Mouse (Mus musculus) spleen, embryonic (tissue): Measurements from ENCODE around the gene Pla2g16.

Source experiments
- CTCF ChIA-PET: fragments of 350-600 bp; sonication (Branson Sonifier 250); formaldehyde crosslinking; loops from one replicate; lab custom pipeline; 2022; lab: Charles Lee

Gene Pla2g16

DNA sequence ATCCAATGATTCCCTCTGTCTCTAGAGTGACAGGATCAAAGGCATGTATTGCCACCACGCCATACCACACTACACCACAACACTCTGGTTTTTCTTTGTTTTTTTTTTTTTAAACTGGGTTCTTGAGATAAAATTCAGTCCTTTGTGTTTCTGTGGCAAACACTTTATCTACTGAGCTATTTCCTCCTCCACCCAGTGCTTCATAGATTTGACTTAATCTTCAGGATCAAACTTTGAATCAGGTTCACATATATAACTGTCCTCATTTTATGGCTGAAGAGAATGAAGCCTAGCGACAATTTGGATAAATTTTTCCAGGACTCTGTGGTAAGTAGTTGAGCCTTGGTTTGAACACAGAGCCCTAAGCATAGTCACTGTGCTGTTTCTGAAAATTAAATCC, 6.4 kb downstream of the Pla2g16 start:
- CTCF ChIA-PET, result no interaction called here

DNA sequence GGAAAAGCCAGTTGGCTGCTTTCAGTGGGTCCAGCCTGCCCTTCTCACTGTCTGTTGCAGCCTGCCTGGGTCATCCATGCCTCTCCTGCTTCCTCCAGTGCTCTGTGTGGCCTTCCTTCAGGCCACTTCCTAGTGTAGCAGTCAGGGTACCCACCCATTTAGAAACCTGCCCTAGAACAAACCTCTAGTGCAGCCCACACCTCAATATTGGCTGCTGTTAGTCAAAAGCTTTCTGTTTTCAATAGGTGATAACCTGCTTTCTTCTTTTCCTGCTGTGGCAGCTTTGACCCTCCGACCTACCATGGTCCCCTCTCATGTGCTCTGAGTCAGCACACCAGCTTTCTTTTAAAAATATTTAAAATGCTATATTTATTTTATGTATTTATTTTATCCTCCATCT, 7.2 kb downstream of the Pla2g16 start:
- CTCF ChIA-PET, result no interaction called here

DNA sequence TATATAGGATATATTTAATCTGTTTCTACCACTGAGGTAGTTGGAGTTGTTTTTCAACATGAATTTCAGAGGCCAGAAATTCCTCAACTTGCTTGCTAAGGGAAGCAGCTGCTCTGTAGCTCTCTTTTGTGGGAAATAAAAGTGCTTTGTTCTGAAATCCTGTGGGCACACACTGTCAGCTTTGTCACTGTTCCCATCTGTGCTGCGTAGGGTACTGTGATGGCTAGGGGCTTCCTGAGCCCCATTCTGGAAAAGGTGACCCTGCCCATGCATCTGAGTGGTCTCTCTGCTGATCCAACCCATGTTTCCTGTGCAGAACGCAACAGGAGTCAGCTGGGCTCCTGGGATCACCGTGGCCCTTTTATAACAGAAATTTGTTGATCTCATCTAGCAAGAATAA, 9.6 kb downstream of the Pla2g16 start:
- CTCF ChIA-PET, result interaction anchor here (0.5 kb wide), 1 partner anchor 78 kb away, joined by 3 read pairs; no protein-coding TSS in a partner anchor

DNA sequence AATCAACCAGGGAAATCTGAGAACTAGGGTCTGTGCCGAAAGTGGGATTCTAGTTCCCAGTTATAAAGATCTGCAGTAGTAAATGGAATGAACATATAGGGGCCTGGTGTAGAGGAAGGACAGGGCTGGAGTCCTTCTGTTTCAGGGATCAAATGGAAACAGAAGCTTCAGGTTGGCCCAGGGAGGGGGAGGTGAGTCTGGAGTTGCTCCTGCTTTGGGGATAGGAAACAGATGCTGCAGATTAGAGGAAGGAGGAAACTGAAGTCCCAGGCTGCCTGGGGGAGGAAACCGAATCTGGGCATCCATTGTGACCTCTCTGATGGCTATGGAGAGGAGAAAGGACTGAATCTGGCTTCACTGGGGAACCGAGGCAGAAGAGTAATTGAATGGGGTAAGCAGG, 11.1 kb downstream of the Pla2g16 start:
- CTCF ChIA-PET, result no interaction called here

- CTCF ChIA-PET, result no interaction called here
Observed at GRCm38 (mm10) chr19:7569650-7570049, 12.4 kb downstream of the Pla2g16 start.

- CTCF ChIA-PET, result no interaction called here
Observed at GRCm38 (mm10) chr19:7576180-7576579, 18.9 kb downstream of the Pla2g16 start.

GRCm38 (mm10) chr19:7577710-7578109, 20.5 kb downstream of the Pla2g16 start:
- CTCF ChIA-PET, result no interaction called here

DNA sequence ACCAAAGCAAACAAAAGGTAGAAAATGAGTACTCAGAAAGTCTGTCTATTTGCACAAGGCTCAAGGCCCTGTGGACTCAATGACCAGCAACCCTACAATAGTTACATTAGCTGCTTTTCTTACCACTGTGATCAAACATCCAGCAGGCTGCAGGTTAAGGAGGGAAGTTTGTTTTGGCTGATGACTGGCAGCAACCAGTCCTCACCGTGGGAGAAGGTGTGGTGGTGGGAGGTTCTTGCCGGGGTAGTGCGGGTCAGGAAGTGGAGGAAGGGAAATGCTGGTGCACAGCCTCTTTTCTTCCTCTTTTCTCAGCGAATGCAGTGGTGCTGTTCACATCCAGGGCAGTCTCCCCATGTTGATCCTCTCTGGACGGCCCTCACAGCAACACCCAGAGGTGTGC, 23.8 kb downstream of the Pla2g16 start:
- CTCF ChIA-PET, result interaction anchor here (0.5 kb wide), 1 partner anchor 77 kb away, joined by 5 read pairs; no protein-coding TSS in a partner anchor

- CTCF ChIA-PET, result no interaction called here
Observed at GRCm38 (mm10) chr19:7583101-7583500, 25.8 kb downstream of the Pla2g16 start.

DNA sequence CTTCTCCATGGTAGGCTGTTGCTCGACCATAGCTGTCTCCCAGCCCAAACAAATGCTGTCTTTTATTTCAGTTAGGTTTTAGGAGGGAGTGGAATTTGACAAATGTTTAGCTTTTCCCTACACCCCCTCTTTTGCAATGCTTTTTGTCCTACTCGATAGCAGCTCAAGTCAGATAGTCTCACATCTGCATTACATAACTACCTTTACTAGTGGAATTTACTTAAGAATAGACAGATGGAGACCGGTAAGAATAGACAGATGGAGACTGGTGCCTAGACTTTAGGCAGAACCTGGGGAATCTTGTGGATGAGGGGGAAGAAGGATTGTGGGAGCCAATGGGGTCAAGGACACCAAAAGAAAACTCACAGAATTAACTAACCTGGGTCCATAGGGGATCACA, 26.3 kb downstream of the Pla2g16 start:
- CTCF ChIA-PET, result no interaction called here

GRCm38 (mm10) chr19:7585279-7585678, 28.0 kb downstream of the Pla2g16 start:
- CTCF ChIA-PET, result no interaction called here

DNA sequence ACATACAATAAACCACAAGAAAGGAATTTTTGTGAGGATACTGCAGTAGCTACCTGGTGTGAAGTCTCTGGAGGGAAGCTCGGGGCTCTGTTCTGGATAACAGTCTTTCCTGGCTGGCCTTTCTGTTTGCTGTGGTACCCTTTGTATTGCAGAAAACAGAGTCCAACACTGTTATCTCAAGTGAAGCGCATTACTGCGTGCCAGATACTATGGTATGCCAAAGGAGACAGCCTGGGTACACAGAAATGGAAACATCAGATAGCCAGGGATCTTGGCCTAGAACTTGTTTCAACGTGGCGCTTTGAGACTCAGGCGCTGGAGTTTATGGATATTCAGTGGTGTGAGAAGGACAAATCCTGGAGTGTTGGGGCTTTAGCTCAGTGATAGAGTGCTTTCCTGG, 28.5 kb downstream of the Pla2g16 start:
- CTCF ChIA-PET, result no interaction called here

- CTCF ChIA-PET, result interaction anchor here (0.7 kb wide), 1 partner anchor 34 kb away, joined by 3 read pairs; no protein-coding TSS in a partner anchor
Observed at GRCm38 (mm10) chr19:7590795-7591194, 33.5 kb downstream of the Pla2g16 start.

GRCm38 (mm10) chr19:7592018-7592417, 34.8 kb downstream of the Pla2g16 start:
- CTCF ChIA-PET, result no interaction called here

- CTCF ChIA-PET, result interaction anchor here (0.5 to 0.7 kb wide), 3 partner anchors 11 to 152 kb away, joined by 3 to 5 read pairs (median 4); no protein-coding TSS in a partner anchor
Observed at GRCm38 (mm10) chr19:7595534-7595933, 38.3 kb downstream of the Pla2g16 start.

GRCm38 (mm10) chr19:7598481-7598880, 41.2 kb downstream of the Pla2g16 start:
- CTCF ChIA-PET, result interaction anchor here (0.6 kb wide), 1 partner anchor 75 kb away, joined by 3 read pairs; no protein-coding TSS in a partner anchor

DNA sequence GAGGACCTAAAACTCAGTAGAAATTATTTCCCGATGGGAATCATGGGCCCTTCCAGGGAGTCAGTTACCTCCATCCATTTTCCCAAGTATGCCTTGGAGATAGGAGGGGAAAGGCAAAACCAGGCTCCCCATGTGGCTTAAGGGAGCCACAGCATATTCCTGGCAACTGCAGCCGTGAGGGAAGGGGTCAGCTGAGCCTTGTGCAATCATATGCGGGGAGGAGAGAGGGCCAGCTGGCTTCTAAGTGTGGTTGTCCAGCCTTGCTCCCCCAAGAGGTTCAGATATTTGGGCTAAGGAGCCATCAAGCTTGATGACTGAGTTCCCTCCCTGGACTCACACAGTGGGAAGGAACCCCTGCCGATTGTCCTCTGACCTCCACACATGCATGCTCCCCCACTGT, 44.3 kb downstream of the Pla2g16 start:
- CTCF ChIA-PET, result no interaction called here

DNA sequence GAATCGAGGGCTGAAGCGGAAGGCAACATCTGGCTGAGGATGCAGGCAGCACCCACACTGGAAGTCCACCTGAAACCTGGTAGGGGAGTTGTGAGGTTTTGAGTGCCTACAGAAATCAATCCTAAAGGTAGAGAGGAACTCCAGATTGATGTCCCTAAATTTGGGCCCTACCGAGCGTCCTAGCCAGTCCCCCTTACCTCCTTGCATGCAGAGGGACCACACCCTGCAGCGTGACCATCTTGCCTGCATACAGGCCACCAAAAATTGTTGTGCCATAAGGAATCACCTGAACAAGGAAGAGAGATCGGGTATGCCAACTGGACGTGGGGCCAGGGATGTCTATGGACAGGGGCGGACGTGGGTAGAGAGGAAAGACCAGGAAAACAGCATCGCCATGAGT, 46.8 kb downstream of the Pla2g16 start:
- CTCF ChIA-PET, result no interaction called here

DNA sequence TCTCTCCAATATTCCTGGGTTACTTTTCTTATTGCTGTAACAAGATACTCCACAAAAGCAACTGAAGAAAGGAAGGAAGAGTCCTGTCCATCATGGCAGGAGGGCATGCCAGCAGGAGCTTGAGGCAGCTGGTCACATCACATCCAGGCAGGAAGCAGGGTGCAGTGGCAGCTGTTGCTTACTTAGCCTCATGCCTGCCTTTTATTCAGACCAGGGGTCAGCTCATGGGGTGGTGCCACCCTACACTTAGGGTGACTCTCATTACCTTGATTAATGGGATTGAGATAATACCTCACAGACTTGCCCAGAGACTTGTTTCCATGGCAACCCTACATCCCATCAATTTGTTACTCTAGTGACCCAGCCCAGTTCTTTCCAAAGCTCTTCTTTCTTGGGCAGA, 47.8 kb downstream of the Pla2g16 start:
- CTCF ChIA-PET, result no interaction called here

DNA sequence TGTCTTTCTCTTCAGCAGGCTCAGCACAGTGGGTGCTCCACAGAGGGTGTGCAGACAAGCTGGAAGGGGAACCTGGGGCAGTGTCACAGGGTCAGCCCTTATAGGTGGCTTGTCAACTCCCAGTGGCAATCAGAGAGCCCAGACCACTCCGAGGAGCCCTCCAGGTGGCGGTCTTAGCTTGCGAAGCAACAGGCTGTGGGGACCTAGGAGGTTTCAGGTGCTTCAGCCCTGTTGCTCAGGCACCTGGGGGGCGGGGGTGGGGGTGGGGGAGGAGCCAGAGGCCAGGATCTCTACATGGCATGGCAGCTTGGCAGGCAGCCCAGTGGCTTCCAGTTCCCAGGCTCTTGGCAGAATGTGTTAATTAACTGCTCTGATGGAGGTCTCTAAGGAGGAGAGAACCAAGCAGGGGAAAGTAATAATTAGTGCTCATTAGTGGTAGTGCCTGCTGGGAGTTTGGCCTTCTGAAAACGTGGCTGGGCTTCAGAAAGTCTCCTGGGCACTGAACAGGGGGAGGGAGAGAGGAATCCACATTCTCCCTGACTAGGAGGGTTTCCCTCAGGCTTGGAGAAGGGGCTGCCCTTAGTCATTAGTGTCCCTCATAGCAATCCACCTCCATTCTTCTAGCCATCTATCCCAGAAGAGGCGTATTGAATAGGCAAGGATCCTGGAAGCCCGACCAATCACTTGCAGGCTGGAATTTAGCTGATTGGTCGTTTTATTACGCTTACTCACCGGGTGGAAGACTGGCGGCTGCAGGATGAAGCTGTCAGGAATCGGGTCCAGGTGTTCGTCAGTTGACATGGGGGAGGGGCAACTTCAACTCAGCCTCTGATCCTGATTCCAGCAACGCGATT, 48.9 kb downstream of the Pla2g16 start:
- CTCF ChIA-PET, result no interaction called here

DNA sequence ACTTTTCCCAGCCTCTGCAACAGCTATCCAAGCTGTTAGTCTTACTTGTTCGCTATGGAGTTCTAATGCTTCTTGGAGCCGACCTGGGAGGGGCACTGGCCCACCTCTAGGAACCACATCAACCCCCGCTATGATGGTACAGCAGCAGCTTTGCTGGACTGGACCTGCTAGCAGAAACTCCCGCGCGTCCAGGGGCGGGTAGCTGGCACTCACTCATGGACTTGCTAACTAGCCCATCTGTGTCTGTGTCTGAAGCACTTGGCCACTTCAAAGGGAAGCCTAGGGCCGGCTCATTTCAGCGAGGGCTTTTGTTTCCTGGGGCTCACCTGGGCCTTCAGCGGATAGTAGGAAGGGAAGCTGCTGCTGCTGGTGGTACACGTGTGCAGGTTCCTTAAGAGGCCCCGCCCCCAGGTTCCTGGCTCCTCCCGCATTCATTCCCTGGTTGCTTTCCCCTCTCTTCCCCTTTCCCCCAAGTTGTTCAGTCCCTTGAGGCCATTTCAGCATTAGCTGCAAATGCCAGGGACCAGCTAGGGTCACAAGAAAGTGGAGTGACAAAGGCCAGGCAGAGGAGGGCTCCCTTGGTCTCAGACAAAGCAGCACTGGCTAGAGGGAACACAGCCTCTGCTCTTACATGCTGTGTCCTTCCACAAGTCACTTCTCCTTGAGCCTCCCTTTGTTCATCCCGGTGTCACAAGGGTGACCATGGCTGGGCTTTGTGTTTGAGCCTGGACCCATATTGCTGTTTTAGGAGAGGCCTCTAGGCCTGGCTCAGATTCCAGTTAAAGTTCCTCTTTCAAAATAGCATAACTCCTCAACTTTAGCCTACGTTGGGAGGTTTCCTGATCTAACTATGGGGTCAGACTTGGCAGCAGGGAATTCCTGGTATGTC, 49.8 kb downstream of the Pla2g16 start, which contains the start of gene Lgals12:
Lgals12 (minus strand) TSS at position 393 of the 889 bp plus-strand sequence.
- CTCF ChIA-PET, result interaction anchor here (0.6 kb wide), 1 partner anchor 15 kb away, joined by 3 read pairs; no protein-coding TSS in a partner anchor

GRCm38 (mm10) chr19:7607690-7608201, 50.5 kb downstream of the Pla2g16 start:
- CTCF ChIA-PET, result no interaction called here
